In the genomic region with DNA sequence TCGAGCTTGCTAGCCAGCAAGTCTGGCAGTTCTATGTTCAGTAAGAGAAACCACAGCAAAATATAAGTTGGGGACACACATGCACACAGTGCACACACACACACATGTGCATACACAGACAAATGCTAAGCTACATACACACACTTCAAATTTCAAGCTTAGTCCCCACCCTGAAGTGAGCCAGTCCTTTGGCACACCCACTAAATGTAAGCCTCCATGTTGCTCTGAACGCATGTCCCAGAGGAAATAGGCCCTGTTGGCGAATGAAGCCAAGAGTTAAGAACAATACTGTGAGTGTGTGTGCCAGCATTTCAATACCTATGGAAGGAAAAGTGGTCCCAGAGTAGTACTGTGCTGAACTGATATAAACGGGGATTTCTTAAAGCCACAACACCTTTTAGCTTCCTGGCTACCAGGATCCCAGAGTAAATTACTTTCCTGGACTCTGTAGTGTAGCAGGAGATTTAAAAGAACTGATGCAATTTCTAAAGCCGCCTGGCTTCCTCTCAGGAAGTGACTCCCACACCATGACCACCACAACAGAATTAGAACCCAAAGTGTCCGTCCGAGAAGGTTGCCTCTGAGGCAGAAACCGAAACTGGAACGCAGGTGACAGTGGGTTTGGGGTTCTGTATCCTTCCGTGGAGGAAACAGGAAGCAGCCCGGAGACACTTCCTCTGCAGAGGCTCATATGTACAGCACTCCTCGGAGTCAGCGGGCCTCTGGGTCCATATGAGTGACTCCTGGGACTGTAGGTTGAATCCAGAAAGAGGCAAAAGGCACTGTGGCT, we compare ENCODE assay signal across 8 mouse cellular contexts. TPM values are rescaled to one million over a fixed set of nuclear protein-coding genes. Genes with fewer than 3 reads are reported as not detected.
DNase-seq lines count a peak whose midpoint lies in the region; ATAC-seq and TF ChIP-seq lines count a peak whose summit lies in the region.

No protein-coding gene starts in this region.

- peak overlapping the region; percentile 31 for H3K4me2 ChIP-seq in lung, postnatal 0 days (replicated peaks; ENCODE audit: low read depth, low read length)
- no peak overlapping the region for H3K4me2 ChIP-seq in stomach, postnatal 0 days (replicated peaks; ENCODE audit: low read depth)
- no peak overlapping the region for H3K4me2 ChIP-seq in midbrain, embryonic 13.5 days (replicated peaks)
- no peak overlapping the region for H3K4me2 ChIP-seq in forebrain, embryonic 12.5 days

- peak; percentile 57 for ATAC-seq in lung, postnatal 0 days
- no peak for ATAC-seq in stomach, postnatal 0 days (ENCODE audit: low FRiP score, low TSS enrichment)
- ATAC-seq in midbrain, embryonic 13.5 days: no peak
- ATAC-seq in forebrain, embryonic 12.5 days (ENCODE audit: low FRiP score): no peak

- TF ChIP-seq EP300 in lung, postnatal 0 days (IDR thresholded peaks at IDR 0.05): no peak
- no peak for TF ChIP-seq EP300 in stomach, postnatal 0 days (optimal IDR thresholded peaks at IDR 0.05)

- H3K27me3 ChIP-seq in lung, postnatal 0 days (replicated peaks; ENCODE audit: insufficient read depth, low read length): no peaks in the 10 kb centered on the region
- no peaks in the 10 kb centered on the region for H3K27me3 ChIP-seq in stomach, postnatal 0 days (ENCODE audit: control insufficient read depth, insufficient read depth, low read length)
- no peaks in the 10 kb centered on the region for H3K27me3 ChIP-seq in midbrain, embryonic 13.5 days
- peaks cover 16% of the 10 kb centered on the region for H3K27me3 ChIP-seq in forebrain, embryonic 12.5 days

- no peak for TF ChIP-seq CTCF in bone marrow, adult 2 months (IDR thresholded peaks at IDR 0.05; ENCODE audit: control insufficient read depth, insufficient read depth, low read length)
- no peak for TF ChIP-seq CTCF in lung, postnatal 0 days (IDR thresholded peaks at IDR 0.05)
- TF ChIP-seq CTCF in stomach, postnatal 0 days (IDR thresholded peaks at IDR 0.05; ENCODE audit: low read depth): no peak

- DNase-seq in CD4-positive, CD25-positive, alpha-beta regulatory T cell, adult 2 months (ENCODE audit: low read depth, low spot score): peak; percentile 80
- peak; percentile 86 for DNase-seq in induced T-regulatory cell, adult 2 months (ENCODE audit: low read depth)
- peak; percentile 25 for DNase-seq in lung, postnatal 0 days (ENCODE audit: low spot score)
- no peak for DNase-seq in stomach, postnatal 0 days (ENCODE audit: low spot score)
- no peak for DNase-seq in layer of hippocampus, adult 8-10 months (ENCODE audit: low spot score in 2 of 2)

- WGBS in bone marrow, adult 2 months: 3% methylated on average over 13 of the region's 13 CpGs
- 57% methylated on average over 13 of the region's 13 CpGs for WGBS in lung, postnatal 0 days
- 79% methylated on average over 13 of the region's 13 CpGs for WGBS in stomach, postnatal 0 days
- 91% methylated on average over 13 of the region's 13 CpGs for WGBS in midbrain, embryonic 13.5 days
- 85% methylated on average over 13 of the region's 13 CpGs for WGBS in forebrain, embryonic 12.5 days

- TF ChIP-seq POLR2A in bone marrow, adult 2 months (IDR thresholded peaks at IDR 0.05; ENCODE audit: borderline replicate concordance, control insufficient read depth, low read depth, low read length): no peak

- peak overlapping the region; percentile 0 for H3K27ac ChIP-seq in bone marrow, adult 2 months (ENCODE audit: control insufficient read depth, insufficient read depth, low read depth, low read length, poor library complexity)
- peak overlapping the region; percentile 52; the same call in 1 of the 2 replicates for H3K27ac ChIP-seq in lung, postnatal 0 days (ENCODE audit: low read length)
- peak overlapping the region; percentile 61 for H3K27ac ChIP-seq in stomach, postnatal 0 days (replicated peaks)
- no peak overlapping the region for H3K27ac ChIP-seq in midbrain, embryonic 13.5 days
- no peak overlapping the region for H3K27ac ChIP-seq in forebrain, embryonic 12.5 days

- peak overlapping the region; percentile 53 for H3K4me3 ChIP-seq in bone marrow, adult 2 months (replicated peaks; ENCODE audit: control insufficient read depth, low read depth, low read length)
- H3K4me3 ChIP-seq in lung, postnatal 0 days (ENCODE audit: low read depth, low read length): no peak overlapping the region
- no peak overlapping the region for H3K4me3 ChIP-seq in stomach, postnatal 0 days (ENCODE audit: low read depth, low read length)
- no peak overlapping the region for H3K4me3 ChIP-seq in midbrain, embryonic 13.5 days (replicated peaks)
- H3K4me3 ChIP-seq in forebrain, embryonic 12.5 days (replicated peaks): no peak overlapping the region

- no peaks in the 10 kb centered on the region; the same call in 1 of the 2 replicates for H3K36me3 ChIP-seq in lung, postnatal 0 days (ENCODE audit: insufficient read depth, low read length)
- H3K36me3 ChIP-seq in stomach, postnatal 0 days (ENCODE audit: control insufficient read depth, insufficient read depth, low read length): no peaks in the 10 kb centered on the region; the same call in 1 of the 2 replicates
- H3K36me3 ChIP-seq in midbrain, embryonic 13.5 days: no peaks in the 10 kb centered on the region; the same call in 1 of the 2 replicates
- no peaks in the 10 kb centered on the region for H3K36me3 ChIP-seq in forebrain, embryonic 12.5 days (replicated peaks)

- H3K9ac ChIP-seq in lung, postnatal 0 days (replicated peaks; ENCODE audit: low read depth): no peak overlapping the region
- no peak overlapping the region for H3K9ac ChIP-seq in stomach, postnatal 0 days (ENCODE audit: low read length)
- no peak overlapping the region for H3K9ac ChIP-seq in midbrain, embryonic 13.5 days (replicated peaks)
- no peak overlapping the region for H3K9ac ChIP-seq in forebrain, embryonic 12.5 days

- peaks cover 3% of the 10 kb centered on the region for H3K4me1 ChIP-seq in bone marrow, adult 2 months (ENCODE audit: control insufficient read depth, insufficient read depth, low read length)
- no peaks in the 10 kb centered on the region; the same call in 1 of the 2 replicates for H3K4me1 ChIP-seq in lung, postnatal 0 days (ENCODE audit: insufficient read depth, low read depth, low read length)
- no peaks in the 10 kb centered on the region for H3K4me1 ChIP-seq in stomach, postnatal 0 days (replicated peaks; ENCODE audit: control insufficient read depth, insufficient read depth)
- H3K4me1 ChIP-seq in midbrain, embryonic 13.5 days (replicated peaks): peaks cover 5% of the 10 kb centered on the region
- H3K4me1 ChIP-seq in forebrain, embryonic 12.5 days: no peaks in the 10 kb centered on the region; the same call in 1 of the 2 replicates

- no peaks in the 10 kb centered on the region for H3K9me3 ChIP-seq in lung, postnatal 0 days (ENCODE audit: low read length)
- no peaks in the 10 kb centered on the region for H3K9me3 ChIP-seq in stomach, postnatal 0 days (ENCODE audit: control insufficient read depth, low read length)
- H3K9me3 ChIP-seq in midbrain, embryonic 13.5 days: no peaks in the 10 kb centered on the region
- H3K9me3 ChIP-seq in forebrain, embryonic 12.5 days: no peaks in the 10 kb centered on the region

RNA-seq across cellular contexts. Expression of a gene that starts 55.8 kb away (rescaled TPM):
- polyA plus RNA-seq in bone marrow, adult 2 months (2011; ENCODE audit: insufficient read depth, insufficient read length, low replicate concordance, missing spikeins): 7.7 and 14.9 TPM in 2 replicates
- 39.2 and 39.6 TPM in 2 replicates for polyA plus RNA-seq in lung, postnatal 0 days (2015; fragmentation: Nextera tagmentation; extraction: Ambion mirVana)
- 27.2 and 28.7 TPM in 2 replicates for polyA plus RNA-seq in stomach, postnatal 0 days (2015; fragmentation: Nextera tagmentation; extraction: Ambion mirVana)
- 35.3 and 38.1 TPM in 2 replicates for polyA plus RNA-seq in midbrain, embryonic 13.5 days (2015; fragmentation: Nextera tagmentation; extraction: Ambion mirVana)
- total RNA-seq in layer of hippocampus, adult 8-10 months (2022): 10 to 100 TPM; 34.4 to 40.9 (median 36.8) TPM
- 29.2 and 36.2 TPM in 2 replicates for polyA plus RNA-seq in forebrain, embryonic 12.5 days (2016; fragmentation: Nextera tagmentation; extraction: Ambion mirVana)

Comparison
In these comparisons a context has a peak if more than half of its experiments do, and no peak if none do; other contexts are left out.
1. DNase-seq: peak in CD4-positive, CD25-positive, alpha-beta regulatory T cell, adult 2 months (single experiment), induced T-regulatory cell, adult 2 months (single experiment) and lung, postnatal 0 days (single experiment); none in stomach, postnatal 0 days (single experiment) and layer of hippocampus, adult 8-10 months (0 of 2).
2. H3K27ac ChIP-seq: peak in bone marrow, adult 2 months (single experiment), lung, postnatal 0 days (single experiment) and stomach, postnatal 0 days (single experiment); none in midbrain, embryonic 13.5 days (single experiment) and forebrain, embryonic 12.5 days (single experiment).